Mouse (Mus musculus): ENCODE results near the gene Slc27a4.

DNA sequence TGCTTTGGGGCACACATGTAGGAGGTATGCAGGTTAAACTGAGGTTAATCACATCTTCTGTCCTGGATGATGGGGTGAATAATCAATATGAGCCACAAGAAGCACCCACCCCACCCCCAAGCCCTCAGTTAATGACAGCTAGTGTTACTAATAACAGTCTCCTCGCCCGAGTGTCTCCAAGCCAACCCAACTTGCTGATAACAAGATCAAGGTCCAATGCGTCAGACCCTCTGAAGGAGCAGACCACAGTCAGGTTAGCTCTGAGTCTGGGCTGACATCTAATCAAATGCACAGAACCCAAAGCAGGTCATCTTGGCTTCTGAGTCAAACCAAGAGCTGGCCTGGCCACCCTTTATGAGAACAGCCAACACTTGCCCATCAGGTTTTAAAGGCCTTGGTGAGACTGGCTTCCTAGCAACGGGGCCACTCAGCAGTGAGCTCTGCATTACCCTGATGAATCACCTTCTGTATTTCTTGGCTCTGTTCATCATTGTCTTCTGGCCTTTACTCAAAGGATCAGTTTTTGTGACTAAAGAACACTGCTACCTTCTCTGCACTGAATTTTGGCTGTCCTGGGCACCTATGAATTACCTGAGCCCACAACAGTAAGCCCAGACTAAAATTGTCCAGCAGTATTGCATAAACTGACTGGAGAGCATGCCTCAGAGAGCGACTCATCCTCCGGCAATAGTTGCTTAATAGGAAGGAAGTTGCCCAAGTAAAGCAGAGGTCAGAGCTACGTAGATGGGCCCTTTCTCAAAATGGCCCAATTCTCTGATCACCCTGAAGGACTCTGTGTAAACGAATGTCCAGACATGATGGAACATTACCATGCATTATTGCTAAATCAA lies 30.6 kb upstream of the Slc27a4 start:
- TF ChIP-seq CTCF (IDR thresholded peaks at IDR 0.05; ENCODE audit: low read depth) (no peak), EP300 (IDR thresholded peaks at IDR 0.05; ENCODE audit: low read depth) (no peak)
